Mouse (Mus musculus): ENCODE measurements around the gene Kbtbd2. TPM values are rescaled to one million over a fixed set of nuclear protein-coding genes. Genes with fewer than 3 reads are reported as not detected.

The Kbtbd2 gene
- 27.7 TPM for polyA plus RNA-seq (2021)

- no peaks in the 10 kb centered on the region for H3K27me3 ChIP-seq
- ATAC-seq (peak; percentile 92), DNase-seq (ENCODE audit: low read depth, low spot score) (peak; percentile 67)
- ChIA-PET CTCF (interaction anchor here (1.1 kb wide), 1 partner anchor 14 kb away, joined by 4 read pairs; no protein-coding TSS in a partner anchor), POLR2A (interaction anchor here (0.7 to 1.3 kb wide), 4 partner anchors 34 to 1008 kb away, joined by 3 read pairs; partner anchors contain the start of gene Fkbp9)
- in situ Hi-C loops (cut with MboI; ENCODE audit: low pct_unique_long_range_greater_than_20kb): no loop called here
- no peak for TF ChIP-seq CTCF (IDR thresholded peaks at IDR 0.05)
These were observed at the start of gene Kbtbd2 for GRCm38 (mm10) chr6:56797311-56798151. TSS of gene Kbtbd2 (minus strand) at chr6:56797813.

DNA sequence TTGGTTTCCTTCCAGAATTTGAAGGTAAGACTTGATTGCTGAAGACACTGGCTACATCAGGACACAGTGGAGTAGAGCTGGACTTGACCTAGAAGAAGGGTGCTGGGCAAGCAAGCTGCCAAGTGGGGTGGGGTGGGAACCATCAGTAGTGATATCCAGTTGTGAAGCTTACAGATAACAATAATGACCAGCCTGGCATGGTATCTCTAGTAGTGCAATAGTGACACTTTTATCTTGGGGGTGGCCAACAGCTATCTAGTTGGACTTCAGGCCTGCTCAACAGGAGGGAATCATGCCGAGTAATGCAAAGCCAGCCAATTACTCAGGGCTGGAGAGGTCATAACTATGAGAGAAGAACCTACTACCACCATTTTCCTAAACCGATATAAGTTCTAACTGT lies 46.8 kb upstream of the Kbtbd2 start:
- no peak for TF ChIP-seq CTCF (IDR thresholded peaks at IDR 0.05)
- CTCF ChIA-PET: no interaction called here
- DNase-seq (ENCODE audit: low read depth, low spot score) (no peak), ATAC-seq (no peak)
- in situ Hi-C loops (cut with MboI; ENCODE audit: low pct_unique_long_range_greater_than_20kb): no loop called here
- POLR2A ChIA-PET: no interaction called here
- no peaks in the 10 kb centered on the region for H3K27me3 ChIP-seq

- in situ Hi-C loops (cut with MboI; ENCODE audit: low pct_unique_long_range_greater_than_20kb): no loop called here
- CTCF ChIA-PET: interaction anchor here (0.7 kb wide), 1 partner anchor 9 kb away, joined by 3 read pairs; no protein-coding TSS in a partner anchor
These were observed 45.6 kb upstream of the Kbtbd2 start for GRCm38 (mm10) chr6:56843229-56843628.

GRCm38 (mm10) chr6:56837621-56838020 lies 40.0 kb upstream of the Kbtbd2 start:
- no peak for TF ChIP-seq CTCF (IDR thresholded peaks at IDR 0.05)
- no peaks in the 10 kb centered on the region for H3K27me3 ChIP-seq
- peak; percentile 22 for DNase-seq (ENCODE audit: low read depth, low spot score)
- ChIA-PET CTCF (interaction anchor here (0.9 kb wide), 1 partner anchor 13 kb away, joined by 3 read pairs; no protein-coding TSS in a partner anchor), POLR2A (no interaction called here)
- peak; percentile 58 for ATAC-seq
- in situ Hi-C loops (cut with MboI; ENCODE audit: low pct_unique_long_range_greater_than_20kb): no loop called here

More at GRCm38 (mm10) chr6:56843229-56843628, 45.6 kb upstream of the Kbtbd2 start:
- POLR2A ChIA-PET: no interaction called here
- DNase-seq (ENCODE audit: low read depth, low spot score) (no peak), ATAC-seq (no peak)
- TF ChIP-seq CTCF (IDR thresholded peaks at IDR 0.05): no peak
- H3K27me3 ChIP-seq: no peaks in the 10 kb centered on the region

- in situ Hi-C loops (cut with MboI; ENCODE audit: low pct_unique_long_range_greater_than_20kb): no loop called here
- ATAC-seq (no peak), DNase-seq (ENCODE audit: low read depth, low spot score) (no peak)
- ChIA-PET CTCF (interaction anchor here (0.9 kb wide), 1 partner anchor 13 kb away, joined by 3 read pairs; no protein-coding TSS in a partner anchor), POLR2A (no interaction called here)
- H3K27me3 ChIP-seq: no peaks in the 10 kb centered on the region
- TF ChIP-seq CTCF (IDR thresholded peaks at IDR 0.05): no peak
These were observed 39.6 kb upstream of the Kbtbd2 start for GRCm38 (mm10) chr6:56837166-56837565.

- no peak for ATAC-seq
- CTCF ChIA-PET: interaction anchor here (1.0 to 1.2 kb wide), 3 partner anchors 14 to 73 kb away, joined by 3 read pairs; no protein-coding TSS in a partner anchor
These were observed 37.9 kb upstream of the Kbtbd2 start for GRCm38 (mm10) chr6:56835532-56835931.

DNA sequence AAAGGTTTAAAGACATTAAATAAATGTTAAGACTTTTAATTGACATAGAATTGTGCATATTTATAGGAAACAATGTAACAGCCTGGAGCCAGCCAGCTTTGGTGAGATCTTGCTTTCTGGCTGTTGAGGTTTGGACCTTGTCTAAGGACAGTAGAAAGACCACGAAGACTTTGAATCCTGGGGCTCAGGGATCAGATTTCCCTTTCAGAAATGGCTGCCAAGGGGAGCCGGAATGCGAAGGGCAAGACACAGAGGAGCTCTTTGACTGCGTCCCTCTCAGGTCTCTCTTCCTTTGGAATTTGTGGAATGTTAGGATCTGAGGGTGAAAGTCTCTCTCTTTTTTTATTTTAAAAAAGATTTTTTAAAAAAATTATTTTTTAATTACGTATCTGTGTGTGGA lies 37.2 kb upstream of the Kbtbd2 start:
- no peaks in the 10 kb centered on the region for H3K27me3 ChIP-seq
- in situ Hi-C loops (cut with MboI; ENCODE audit: low pct_unique_long_range_greater_than_20kb): no loop called here
- no peak for ATAC-seq
- CTCF ChIA-PET: interaction anchor here (1.1 to 1.2 kb wide), 3 partner anchors 9 to 25 kb away, joined by 3 read pairs; no protein-coding TSS in a partner anchor
- no peak for DNase-seq (ENCODE audit: low read depth, low spot score)
- POLR2A ChIA-PET: no interaction called here
- TF ChIP-seq CTCF (IDR thresholded peaks at IDR 0.05): no peak

More at GRCm38 (mm10) chr6:56835532-56835931, 37.9 kb upstream of the Kbtbd2 start:
- POLR2A ChIA-PET: no interaction called here
- TF ChIP-seq CTCF (IDR thresholded peaks at IDR 0.05): no peak
- in situ Hi-C loops (cut with MboI; ENCODE audit: low pct_unique_long_range_greater_than_20kb): no loop called here
- H3K27me3 ChIP-seq: no peaks in the 10 kb centered on the region
- no peak for DNase-seq (ENCODE audit: low read depth, low spot score)

- H3K27me3 ChIP-seq: no peaks in the 10 kb centered on the region
- ChIA-PET CTCF (interaction anchor here (1.6 to 2.2 kb wide), 2 partner anchors 76 to 89 kb away, joined by 4 to 8 read pairs; no protein-coding TSS in a partner anchor), POLR2A (no interaction called here)
- no peak for DNase-seq (ENCODE audit: low read depth, low spot score)
- in situ Hi-C loops (cut with MboI; ENCODE audit: low pct_unique_long_range_greater_than_20kb): no loop called here
- no peak for TF ChIP-seq CTCF (IDR thresholded peaks at IDR 0.05)
- ATAC-seq: no peak
These were observed 35.2 kb upstream of the Kbtbd2 start for GRCm38 (mm10) chr6:56832830-56833229.

GRCm38 (mm10) chr6:56832407-56832796 lies 34.8 kb upstream of the Kbtbd2 start:
- ChIA-PET CTCF (interaction anchor here (1.6 to 2.2 kb wide), 2 partner anchors 76 to 89 kb away, joined by 4 to 8 read pairs; no protein-coding TSS in a partner anchor), POLR2A (no interaction called here)
- in situ Hi-C loops (cut with MboI; ENCODE audit: low pct_unique_long_range_greater_than_20kb): no loop called here
- ATAC-seq: peak; percentile 7
- no peak for DNase-seq (ENCODE audit: low read depth, low spot score)
- no peaks in the 10 kb centered on the region for H3K27me3 ChIP-seq
- TF ChIP-seq CTCF (IDR thresholded peaks at IDR 0.05): no peak

DNA sequence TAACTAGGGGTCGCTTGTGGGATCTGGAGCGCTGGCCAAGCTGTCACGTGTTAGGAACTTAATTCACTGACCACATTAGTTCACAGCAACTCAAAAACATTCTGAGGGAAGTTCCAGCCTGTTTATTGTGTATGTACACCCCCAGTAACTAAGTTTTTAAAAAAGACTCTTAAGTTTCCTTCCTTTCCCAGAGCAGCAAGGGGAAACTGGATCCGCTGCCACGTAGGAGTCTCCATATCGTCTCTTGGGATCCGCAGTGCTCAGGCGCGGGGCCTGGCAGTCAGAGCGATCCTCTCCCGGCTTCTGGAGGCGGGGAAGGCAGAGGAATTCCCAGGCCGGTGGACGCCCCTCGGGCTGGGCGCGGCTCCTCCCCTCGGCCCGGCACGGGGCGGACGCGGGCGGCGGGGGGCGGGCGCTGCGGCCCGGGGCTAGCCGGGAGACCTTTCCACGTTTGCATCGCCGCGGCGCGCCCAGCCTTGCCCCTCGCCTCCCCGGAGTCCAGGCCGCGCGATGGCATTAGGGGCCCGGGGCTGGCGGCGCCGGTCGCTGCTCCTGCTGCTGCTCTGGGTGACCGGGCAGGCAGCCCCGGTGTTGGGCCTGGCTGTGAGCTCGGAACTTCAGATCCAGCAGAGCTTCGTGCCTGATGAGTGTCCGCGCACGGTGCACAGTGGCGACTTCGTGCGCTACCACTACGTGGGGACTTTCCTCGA lies 34.2 kb upstream of the Kbtbd2 start, which contains the start of gene Fkbp9:
TSS of gene Fkbp9 (plus strand) at position 363 of the 710 bp plus-strand sequence.
- in situ Hi-C loops (cut with MboI; ENCODE audit: low pct_unique_long_range_greater_than_20kb): no loop called here
- ChIA-PET CTCF (interaction anchor here (1.4 to 2.4 kb wide), 4 partner anchors 20 to 90 kb away, joined by 3 to 8 read pairs (median 5); no protein-coding TSS in a partner anchor), POLR2A (interaction anchor here (0.7 to 1.0 kb wide), 3 partner anchors 35 to 83 kb away, joined by 3 read pairs; no protein-coding TSS in a partner anchor)
- no peak for TF ChIP-seq CTCF (IDR thresholded peaks at IDR 0.05)
- H3K27me3 ChIP-seq: no peaks in the 10 kb centered on the region
- DNase-seq (ENCODE audit: low read depth, low spot score): peak; percentile 48
- peak; percentile 98 for ATAC-seq

Data from Patski (cell line).